Mouse (Mus musculus) 3T3-L1 (cell line): ENCODE measurements around the gene Atxn1l.

Experiments
- DNase-seq: peaks from one replicate; pipeline ENCODE4 v3.0.0-alpha.2; 2015; ENCODE audit warnings: low read depth, low spot score

The Atxn1l gene

GRCm38 (mm10) chr8:109731012-109731411 is 6.5 kb downstream of the Atxn1l start:
- no peak for DNase-seq

GRCm38 (mm10) chr8:109725106-109725505 is 12.4 kb downstream of the Atxn1l start:
- no peak for DNase-seq

DNA sequence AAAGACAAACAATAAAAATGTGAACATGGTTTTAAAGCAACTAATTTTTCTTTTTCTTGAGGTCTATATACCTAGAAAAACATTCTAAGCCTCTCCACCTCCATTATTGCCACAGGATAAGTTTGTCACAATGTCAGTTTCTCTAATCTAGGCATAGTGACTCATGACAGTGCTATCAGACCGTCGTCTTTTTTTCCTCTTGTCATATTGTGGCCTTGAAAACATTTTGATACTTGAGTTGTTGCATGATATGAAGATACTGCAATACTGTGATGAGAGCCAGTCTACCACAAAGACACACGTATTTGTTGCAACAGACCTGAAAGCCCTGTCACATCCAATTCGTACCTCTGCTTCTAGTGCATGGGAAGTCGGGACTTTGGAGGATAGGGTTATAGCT is 22.6 kb downstream of the Atxn1l start:
- no peak for DNase-seq

DNA sequence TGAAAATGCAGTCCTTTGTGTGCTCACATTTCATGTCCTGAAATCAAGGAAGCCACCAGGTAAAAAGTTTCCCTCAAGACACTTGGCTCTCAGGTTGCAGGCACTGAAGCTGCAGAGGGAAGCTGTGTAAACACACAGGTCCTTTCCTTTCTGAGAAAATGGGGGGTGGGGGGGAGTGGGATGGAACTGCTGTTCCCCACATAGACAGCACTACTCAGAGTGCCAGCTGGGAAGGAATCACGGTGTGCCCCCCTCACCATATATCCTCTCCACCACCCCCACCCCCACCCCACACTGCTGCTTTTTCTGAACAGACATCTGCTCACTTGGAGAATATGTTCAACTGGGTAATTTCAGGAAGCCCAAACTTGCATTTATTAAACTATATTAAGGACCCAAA is 25.0 kb downstream of the Atxn1l start:
- DNase-seq = no peak

GRCm38 (mm10) chr8:109707921-109708320 is 29.6 kb downstream of the Atxn1l start:
- no peak for DNase-seq

- DNase-seq = peak; percentile 86
These were observed 30.7 kb downstream of the Atxn1l start for GRCm38 (mm10) chr8:109706874-109707237.

DNA sequence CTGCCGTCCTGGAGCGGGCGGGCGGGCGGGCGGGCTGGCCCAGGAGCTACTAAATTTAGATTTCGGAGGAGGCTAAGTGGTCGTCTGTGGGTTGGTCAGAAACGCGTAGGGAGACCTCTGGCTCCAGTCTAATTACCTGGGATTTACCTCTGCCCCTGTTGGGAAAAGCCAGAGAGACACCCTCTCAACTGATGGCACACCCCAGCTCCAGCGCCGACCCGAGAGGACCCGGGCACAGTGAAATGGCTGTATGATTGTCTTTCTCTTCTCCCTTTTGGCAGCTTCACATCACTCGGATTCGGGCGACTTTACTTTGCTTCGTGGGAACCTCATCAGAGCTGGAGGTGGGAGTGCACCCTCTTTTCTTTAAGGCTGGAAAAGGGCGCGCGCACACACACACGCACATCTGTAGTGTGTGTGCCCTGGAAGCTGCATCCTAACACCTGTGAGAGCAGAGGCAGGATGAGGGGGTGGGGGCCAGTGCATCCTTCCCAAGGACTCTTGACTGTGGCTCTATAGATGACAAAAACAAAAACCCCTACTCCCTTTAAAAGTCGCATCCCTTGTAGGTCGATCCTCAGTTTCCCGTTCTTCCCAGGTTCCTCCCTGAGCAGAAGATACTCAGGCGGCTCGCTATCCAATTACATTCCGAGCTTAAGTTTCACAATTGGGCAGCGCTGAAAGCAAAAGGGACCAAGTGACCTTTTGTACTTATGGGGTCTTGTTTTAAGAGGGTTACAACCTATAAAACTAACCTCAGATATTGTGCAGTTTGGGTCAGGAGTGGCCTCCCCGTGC is 31.3 kb downstream of the Atxn1l start:
- peak; percentile 35 for DNase-seq

GRCm38 (mm10) chr8:109705320-109706075 is 32.0 kb downstream of the Atxn1l start, which contains the start of gene Zfp821:
Gene Zfp821 (plus strand): TSS chr8:109705546.
- DNase-seq = peak; percentile 87

DNA sequence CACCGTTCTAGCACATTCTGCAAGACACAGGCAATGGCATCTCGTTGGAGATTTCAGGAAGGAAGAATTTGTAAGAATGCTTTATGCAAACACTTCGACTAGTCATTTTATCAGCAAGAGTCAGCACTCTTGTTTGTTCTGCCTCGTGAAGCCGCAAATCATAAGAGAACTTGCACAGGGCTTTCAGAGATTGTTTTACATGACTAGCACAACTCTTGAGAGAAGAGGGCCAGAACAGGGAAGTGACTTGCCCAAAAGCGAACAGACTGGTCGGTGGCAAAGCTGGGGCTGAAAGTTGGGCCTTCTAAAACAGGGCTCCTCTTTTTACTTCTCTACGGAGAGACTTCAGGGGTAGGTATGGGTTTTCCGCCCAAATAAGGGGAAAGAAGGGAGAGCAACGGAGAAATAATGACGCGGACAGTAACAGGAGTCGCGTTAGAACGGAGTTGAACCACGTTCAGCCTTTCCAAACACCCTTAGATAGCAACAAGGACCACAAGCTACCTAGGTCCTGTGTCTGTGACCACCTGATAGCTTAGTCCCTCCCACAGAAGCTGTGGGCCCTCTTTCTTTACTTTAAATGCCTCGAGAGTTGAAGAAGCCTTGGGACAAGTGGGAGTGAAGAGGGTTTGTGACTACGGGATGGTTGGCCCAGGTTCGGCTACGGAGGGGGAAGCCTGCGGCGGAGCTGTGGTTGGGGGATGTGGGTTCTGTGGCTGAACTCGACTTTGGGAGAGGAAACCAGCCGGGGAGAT is 32.8 kb downstream of the Atxn1l start:
- no peak for DNase-seq

- no peak for DNase-seq
These were observed 39.1 kb downstream of the Atxn1l start for GRCm38 (mm10) chr8:109698477-109698876.

- DNase-seq = no peak
These were observed 39.8 kb downstream of the Atxn1l start for GRCm38 (mm10) chr8:109697754-109698153.

GRCm38 (mm10) chr8:109694154-109694553 is 43.4 kb downstream of the Atxn1l start:
- peak; percentile 10 for DNase-seq

DNA sequence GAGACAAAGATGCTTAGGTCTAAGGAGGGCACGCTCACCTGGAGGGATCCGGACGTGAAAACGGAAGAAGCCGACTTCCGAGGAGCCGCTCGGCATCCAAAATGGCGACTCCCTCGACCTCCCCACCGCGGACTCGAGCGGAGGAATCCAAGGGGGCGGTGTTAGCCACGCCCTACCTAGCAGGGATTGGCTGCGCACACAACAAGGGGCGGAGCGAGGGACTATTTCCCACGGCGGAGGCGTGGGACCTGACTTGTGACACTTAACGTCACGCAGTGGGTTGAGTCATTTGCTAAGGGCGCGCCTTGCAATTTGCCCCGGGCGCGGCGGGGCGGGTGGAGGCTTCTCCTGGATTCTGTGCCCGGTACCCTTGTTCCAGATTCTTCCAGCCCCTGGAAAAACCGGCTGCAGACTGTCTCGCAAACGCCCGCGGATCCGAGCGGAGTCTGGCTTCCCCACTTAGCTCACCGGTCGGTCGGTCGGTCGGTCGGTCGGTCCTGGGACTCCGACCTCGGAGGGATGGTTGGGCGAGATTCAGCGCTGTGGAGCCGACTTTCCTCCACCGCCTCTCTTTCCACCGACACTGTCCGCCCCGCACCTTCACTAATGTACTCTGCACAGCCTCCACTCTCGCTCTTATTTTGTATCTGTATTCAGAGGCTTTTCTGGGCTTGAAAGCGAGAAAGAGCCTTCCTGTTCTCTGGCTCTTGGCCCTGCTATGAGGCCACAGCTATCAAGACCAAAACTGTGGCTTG is 44.2 kb downstream of the Atxn1l start, which contains the start of gene Ist1:
TSS of gene Ist1 (minus strand) at position 115 of the 755 bp plus-strand sequence.
- peak; percentile 97 for DNase-seq

DNA sequence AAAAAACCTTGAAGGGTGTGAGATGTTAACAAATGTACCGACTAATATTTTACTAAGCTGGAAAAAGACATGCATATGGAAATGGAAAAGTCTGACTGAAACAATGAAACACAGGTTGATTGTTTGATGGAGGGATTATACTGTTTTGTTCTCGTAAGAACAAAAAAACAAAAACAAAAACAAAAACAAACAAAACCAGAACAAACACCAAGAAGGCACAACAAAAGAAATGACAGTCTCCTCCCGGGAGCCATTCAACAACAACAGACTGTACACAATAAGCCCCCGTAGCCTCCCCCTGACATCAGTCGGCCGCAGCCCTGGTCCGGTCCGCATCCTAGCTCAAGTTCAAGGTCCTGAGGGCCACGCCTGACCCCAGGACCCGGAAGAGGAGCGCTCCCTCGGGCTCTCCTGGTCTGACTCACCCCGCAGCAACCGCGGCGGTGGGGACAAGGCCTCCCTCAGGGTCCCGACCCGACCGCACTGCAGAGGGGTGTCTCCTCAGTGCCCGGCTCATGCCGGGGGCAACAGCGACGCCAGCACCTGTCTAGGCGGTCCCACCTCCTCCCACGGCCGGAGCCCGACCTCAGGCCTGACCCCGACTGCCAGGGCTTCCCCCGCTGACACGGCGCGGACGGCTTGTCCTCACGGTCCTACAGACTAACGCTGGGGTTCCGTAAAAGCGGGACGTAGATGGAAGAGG is 44.9 kb downstream of the Atxn1l start:
- DNase-seq = peak; percentile 54

DNA sequence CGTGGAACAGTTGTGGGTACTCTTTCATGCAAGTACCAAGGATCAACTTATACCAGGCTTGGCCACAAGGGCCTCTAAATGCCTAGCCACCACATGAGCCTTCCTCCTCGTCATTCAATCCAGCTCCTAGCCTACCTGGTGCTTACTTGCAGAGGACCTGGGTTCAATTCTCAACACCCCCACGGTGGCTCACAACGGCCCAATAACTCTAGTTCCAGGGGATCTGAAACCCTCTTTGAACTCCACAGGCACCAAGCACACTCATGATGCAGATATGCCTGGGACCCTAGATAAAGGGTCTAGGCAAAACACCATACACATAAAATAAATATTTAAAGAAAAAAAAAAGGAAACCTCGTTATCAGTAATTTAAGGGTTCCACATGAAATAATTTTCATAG is 45.8 kb downstream of the Atxn1l start:
- DNase-seq = peak; percentile 72

- DNase-seq = no peak
These were observed 50.3 kb downstream of the Atxn1l start for GRCm38 (mm10) chr8:109687248-109687647.

- DNase-seq = no peak
These were observed 55.4 kb downstream of the Atxn1l start for GRCm38 (mm10) chr8:109682120-109682519.

DNA sequence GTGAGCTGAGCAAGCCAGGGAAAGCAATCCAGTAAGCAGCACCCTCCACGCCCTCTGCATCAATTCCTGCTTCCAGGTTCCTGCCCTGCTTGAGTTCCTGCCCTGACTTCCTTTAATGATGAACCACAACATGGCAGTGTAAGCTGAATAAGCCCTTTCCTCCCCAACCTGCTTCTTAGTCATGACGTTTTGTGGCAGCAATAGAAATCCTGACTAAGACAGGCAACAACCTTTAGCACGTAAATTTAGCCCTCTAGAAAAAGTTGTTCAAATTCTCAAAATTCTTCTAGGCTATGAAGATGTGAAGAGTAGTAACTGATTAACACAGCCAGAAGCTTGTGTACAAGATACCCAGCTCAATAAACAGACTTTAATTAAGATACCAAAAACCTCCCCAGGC is 56.0 kb downstream of the Atxn1l start:
- DNase-seq = no peak
